Mouse (Mus musculus) pancreas, adult 10 weeks (tissue): ENCODE data around the gene Nox4. TPM values are rescaled to one million over a fixed set of nuclear protein-coding genes. Genes with fewer than 3 reads are reported as not detected.

ENCODE experiments used
- polyA plus RNA-seq: library from polyadenylated mRNA; stranded (reverse); fragments of 350-450 nt; fragmentation: Illumina TruSeq; extraction: RNeasy Lipid Tissue Mini Kit (QIAGEN cat#74804); gene quantifications from one replicate; pipeline ENCODE4 v1.2.3, GENCODE M21; 2015; ENCODE audit warnings: low read depth, low replicate concordance; ENCODE audit not compliant: insufficient read depth

Nox4 gene
- 1.9 TPM for polyA plus RNA-seq

GRCm38 (mm10) chr7:87245856-87246579, at the start of gene Nox4:
Nox4 (plus strand) TSS chr7:87246096.

Other genes with a start within 250 kb of the Nox4 start
- not detected for gene Vmn2r79, start 250.0 kb upstream of the Nox4 start, polyA plus RNA-seq
- not detected for gene Tyr, start 247.4 kb downstream of the Nox4 start, polyA plus RNA-seq